Mouse (Mus musculus): ENCODE measurements around the gene Krtap29-1. TPM values are rescaled to one million over a fixed set of nuclear protein-coding genes. Genes with fewer than 3 reads are reported as not detected.

Krtap29-1 gene
- total and polyA plus RNA-seq, 2 experiments from 2014 or later, result not detected

DNA sequence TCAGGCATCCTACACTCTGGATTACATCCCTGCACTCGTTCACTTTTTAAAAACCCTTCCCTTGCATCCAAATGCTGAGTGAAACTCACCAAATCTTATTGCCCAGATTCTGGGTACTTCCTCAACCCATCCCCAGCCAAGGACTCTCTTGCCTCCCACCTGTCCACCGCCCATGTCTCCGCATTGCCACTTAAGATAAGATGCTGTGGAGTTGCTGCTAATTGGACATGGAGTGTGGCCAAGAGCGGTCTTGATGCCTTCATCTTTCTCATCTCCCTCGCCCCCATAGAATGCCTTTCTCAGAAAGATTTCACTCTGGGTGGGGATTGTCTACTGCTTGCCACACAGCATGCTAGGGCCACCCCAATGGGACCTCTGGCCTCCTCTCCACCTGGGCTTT lies 29.5 kb upstream of the Krtap29-1 start:
- H3K27me3 ChIP-seq (ENCODE audit: insufficient read depth, low read length), result no peaks in the 10 kb centered on the region
- no peaks in the 10 kb centered on the region for H3K9me3 ChIP-seq (ENCODE audit: low read length)
- no peak for TF ChIP-seq CTCF (IDR thresholded peaks at IDR 0.05)
- H3K27ac ChIP-seq (ENCODE audit: low read depth, low read length), result no peak overlapping the region
- no peaks in the 10 kb centered on the region for H3K36me3 ChIP-seq (ENCODE audit: insufficient read depth, low read length)
- H3K9ac ChIP-seq (replicated peaks; ENCODE audit: low read length, poor library complexity, severe bottlenecking), result no peak overlapping the region
- 91% methylated on average over 5 of the region's 5 CpGs for WGBS
- no peak for DNase-seq (ENCODE audit: low spot score)
- H3K4me3 ChIP-seq (ENCODE audit: low read depth, low read length), result no peak overlapping the region
- no peak overlapping the region for H3K4me2 ChIP-seq (ENCODE audit: low read depth, low read length, poor library complexity, severe bottlenecking)
- no peak for ATAC-seq (ENCODE audit: low FRiP score)
- no peaks in the 10 kb centered on the region for H3K4me1 ChIP-seq (ENCODE audit: insufficient read depth, low read length)

GRCm38 (mm10) chr11:100006624-100007023 lies 27.8 kb upstream of the Krtap29-1 start:
- Histone ChIP-seq H3K9me3 (ENCODE audit: low read length) (no peaks in the 10 kb centered on the region), H3K4me2 (ENCODE audit: low read depth, low read length, poor library complexity, severe bottlenecking) (no peak overlapping the region), H3K9ac (replicated peaks; ENCODE audit: low read length, poor library complexity, severe bottlenecking) (no peak overlapping the region), H3K27ac (ENCODE audit: low read depth, low read length) (no peak overlapping the region), H3K36me3 (ENCODE audit: insufficient read depth, low read length) (no peaks in the 10 kb centered on the region), H3K4me1 (ENCODE audit: insufficient read depth, low read length) (no peaks in the 10 kb centered on the region), H3K27me3 (ENCODE audit: insufficient read depth, low read length) (no peaks in the 10 kb centered on the region), H3K4me3 (ENCODE audit: low read depth, low read length) (no peak overlapping the region)
- 60% methylated on average over 3 of the region's 3 CpGs for WGBS
- DNase-seq (ENCODE audit: low spot score), result no peak
- peak; percentile 53 for TF ChIP-seq CTCF (IDR thresholded peaks at IDR 0.05)
- ATAC-seq (ENCODE audit: low FRiP score), result no peak

- Histone ChIP-seq H3K9me3 (ENCODE audit: low read length) (no peaks in the 10 kb centered on the region), H3K4me1 (ENCODE audit: insufficient read depth, low read length) (no peaks in the 10 kb centered on the region), H3K27ac (ENCODE audit: low read depth, low read length) (no peak overlapping the region), H3K4me2 (ENCODE audit: low read depth, low read length, poor library complexity, severe bottlenecking) (no peak overlapping the region), H3K9ac (replicated peaks; ENCODE audit: low read length, poor library complexity, severe bottlenecking) (no peak overlapping the region), H3K36me3 (ENCODE audit: insufficient read depth, low read length) (no peaks in the 10 kb centered on the region), H3K27me3 (ENCODE audit: insufficient read depth, low read length) (no peaks in the 10 kb centered on the region), H3K4me3 (ENCODE audit: low read depth, low read length) (no peak overlapping the region)
- 92% methylated on average over 8 of the region's 8 CpGs for WGBS
- no peak for DNase-seq (ENCODE audit: low spot score)
- no peak for ATAC-seq (ENCODE audit: low FRiP score)
- no peak for TF ChIP-seq CTCF (IDR thresholded peaks at IDR 0.05)
Measured at GRCm38 (mm10) chr11:100005905-100006304, 27.1 kb upstream of the Krtap29-1 start.

- Histone ChIP-seq H3K27me3 (ENCODE audit: insufficient read depth, low read length) (no peaks in the 10 kb centered on the region), H3K4me2 (ENCODE audit: low read depth, low read length, poor library complexity, severe bottlenecking) (no peak overlapping the region), H3K9me3 (ENCODE audit: low read length) (no peaks in the 10 kb centered on the region), H3K4me1 (ENCODE audit: insufficient read depth, low read length) (no peaks in the 10 kb centered on the region), H3K9ac (replicated peaks; ENCODE audit: low read length, poor library complexity, severe bottlenecking) (no peak overlapping the region), H3K27ac (ENCODE audit: low read depth, low read length) (no peak overlapping the region), H3K4me3 (ENCODE audit: low read depth, low read length) (no peak overlapping the region), H3K36me3 (ENCODE audit: insufficient read depth, low read length) (no peaks in the 10 kb centered on the region)
- TF ChIP-seq CTCF (IDR thresholded peaks at IDR 0.05), result peak; percentile 91
- no peak for ATAC-seq (ENCODE audit: low FRiP score)
- 26% methylated on average over 6 of the region's 6 CpGs for WGBS
- DNase-seq (ENCODE audit: low spot score), result peak; percentile 64
Measured at GRCm38 (mm10) chr11:100004846-100005245, 26.0 kb upstream of the Krtap29-1 start.

DNA sequence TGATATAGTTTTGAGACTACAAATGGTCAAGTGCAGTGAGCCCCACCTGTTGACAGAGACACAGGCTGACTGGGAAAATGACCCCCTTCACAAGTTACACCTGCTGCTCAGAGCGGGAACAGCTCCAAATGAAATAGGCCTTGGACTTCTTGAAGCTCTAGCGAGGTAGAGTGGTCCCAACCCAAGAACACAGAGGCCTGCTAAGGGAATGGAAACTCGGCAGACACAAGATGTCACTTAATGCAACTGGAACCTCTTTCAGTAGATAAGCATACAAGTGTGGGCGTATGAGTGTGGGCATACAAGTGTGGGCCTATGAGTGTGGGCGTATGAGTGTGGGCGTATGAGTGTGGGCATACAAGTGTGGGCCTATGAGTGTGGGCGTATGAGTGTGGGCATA lies 20.2 kb upstream of the Krtap29-1 start:
- ATAC-seq (ENCODE audit: low FRiP score), result no peak
- TF ChIP-seq CTCF (IDR thresholded peaks at IDR 0.05), result no peak
- Histone ChIP-seq H3K4me2 (ENCODE audit: low read depth, low read length, poor library complexity, severe bottlenecking) (no peak overlapping the region), H3K9me3 (ENCODE audit: low read length) (no peaks in the 10 kb centered on the region), H3K36me3 (ENCODE audit: insufficient read depth, low read length) (no peaks in the 10 kb centered on the region), H3K4me1 (ENCODE audit: insufficient read depth, low read length) (no peaks in the 10 kb centered on the region), H3K9ac (replicated peaks; ENCODE audit: low read length, poor library complexity, severe bottlenecking) (no peak overlapping the region), H3K27ac (ENCODE audit: low read depth, low read length) (no peak overlapping the region), H3K4me3 (ENCODE audit: low read depth, low read length) (no peak overlapping the region), H3K27me3 (ENCODE audit: insufficient read depth, low read length) (no peaks in the 10 kb centered on the region)
- WGBS, result 92% methylated on average over 7 of the region's 7 CpGs
- DNase-seq (ENCODE audit: low spot score), result no peak

DNA sequence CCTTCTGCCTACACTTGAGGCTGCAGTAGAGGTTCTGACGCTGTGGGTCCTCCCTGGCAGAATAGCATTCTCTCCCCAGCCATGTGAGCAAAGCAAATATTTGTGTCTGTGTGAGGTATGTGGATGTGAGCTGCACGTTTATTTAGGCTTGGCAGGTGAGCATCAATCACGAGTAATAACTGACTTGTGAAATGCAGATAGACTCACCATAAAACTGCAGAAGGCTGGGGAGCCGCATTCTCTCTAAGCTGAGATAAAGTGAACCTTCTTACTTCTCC lies 15.5 kb upstream of the Krtap29-1 start:
- TF ChIP-seq CTCF (IDR thresholded peaks at IDR 0.05), result no peak
- Histone ChIP-seq H3K9ac (replicated peaks; ENCODE audit: low read length, poor library complexity, severe bottlenecking) (no peak overlapping the region), H3K27ac (ENCODE audit: low read depth, low read length) (no peak overlapping the region), H3K4me2 (ENCODE audit: low read depth, low read length, poor library complexity, severe bottlenecking) (no peak overlapping the region), H3K27me3 (ENCODE audit: insufficient read depth, low read length) (no peaks in the 10 kb centered on the region), H3K4me3 (ENCODE audit: low read depth, low read length) (no peak overlapping the region), H3K9me3 (ENCODE audit: low read length) (no peaks in the 10 kb centered on the region), H3K36me3 (ENCODE audit: insufficient read depth, low read length) (no peaks in the 10 kb centered on the region), H3K4me1 (ENCODE audit: insufficient read depth, low read length) (no peaks in the 10 kb centered on the region)
- 71% methylated on average over 4 of the region's 4 CpGs for WGBS
- ATAC-seq (ENCODE audit: low FRiP score) (no peak), DNase-seq (ENCODE audit: low spot score) (no peak)
